Mouse (Mus musculus) lung, embryonic 15.5 days (tissue): ENCODE measurements around the gene Adam1a. TPM values are rescaled to one million over a fixed set of nuclear protein-coding genes. Genes with fewer than 3 reads are reported as not detected.
A peak's percentile ranks its signal among the peaks of the same experiment; 100 is the strongest.

Experiments
- ATAC-seq: fragments of 200-750 bp; cut with Nextera tagmentation; 2 replicates; pipeline ENCODE4 v1.8.0; 2017; ENCODE audit warnings: moderate number of reproducible peaks, borderline replicate concordance; ENCODE audit not compliant: low FRiP score, low TSS enrichment; ENCODE audit errors: extremely low read depth
- H3K27ac ChIP-seq: fragments of 300-500 bp; sonication (generic); 2 replicates; pipeline ENCODE4 v1.5.1; 2015; ENCODE audit warnings: moderate library complexity, mild to moderate bottlenecking, inconsistent platforms
- H3K27me3 ChIP-seq: fragments of 300-500 bp; sonication (generic); 2 replicates; pipeline ENCODE4 v1.6.1; 2015; ENCODE audit warnings: inconsistent platforms
- H3K36me3 ChIP-seq: fragments of 300-500 bp; sonication (generic); 2 replicates; pipeline ENCODE4 v1.6.1; 2015; ENCODE audit warnings: inconsistent platforms
- H3K4me1 ChIP-seq: fragments of 300-500 bp; sonication (generic); 2 replicates; pipeline ENCODE4 v1.6.1; 2015; ENCODE audit warnings: inconsistent platforms
- H3K4me2 ChIP-seq: fragments of 300-500 bp; sonication (generic); 2 replicates; pipeline ENCODE4 v1.6.1; 2015; ENCODE audit warnings: inconsistent platforms, mild to moderate bottlenecking, moderate library complexity
- H3K4me3 ChIP-seq: fragments of 300-500 bp; sonication (generic); 2 replicates; pipeline ENCODE4 v1.5.1; 2015; ENCODE audit warnings: mild to moderate bottlenecking, inconsistent platforms
- H3K9ac ChIP-seq: fragments of 300-500 bp; sonication (generic); 2 replicates; pipeline ENCODE4 v1.6.1; 2015; ENCODE audit warnings: inconsistent platforms
- H3K9me3 ChIP-seq: fragments of 300-500 bp; sonication (generic); 2 replicates; pipeline ENCODE4 v1.6.1; 2016; ENCODE audit warnings: inconsistent platforms
- WGBS: fragments of 180-500 bp; shearing (Covaris S2); methylation state at CpG from one replicate; pipeline ENCODE4 v1.1.7; 2015; 5-methylcytosine and 5-hydroxymethylcytosine counted together
- polyA plus RNA-seq: library from polyadenylated mRNA; unstranded; fragments of >200 nt; fragmentation: Nextera tagmentation; extraction: Ambion mirVana; gene quantifications from 2 replicates; pipeline ENCODE4 v1.2.1, GENCODE M21; 2015

Gene Adam1a
- polyA plus RNA-seq, 1 experiment from 2014 or later, result 1.5 TPM

DNA sequence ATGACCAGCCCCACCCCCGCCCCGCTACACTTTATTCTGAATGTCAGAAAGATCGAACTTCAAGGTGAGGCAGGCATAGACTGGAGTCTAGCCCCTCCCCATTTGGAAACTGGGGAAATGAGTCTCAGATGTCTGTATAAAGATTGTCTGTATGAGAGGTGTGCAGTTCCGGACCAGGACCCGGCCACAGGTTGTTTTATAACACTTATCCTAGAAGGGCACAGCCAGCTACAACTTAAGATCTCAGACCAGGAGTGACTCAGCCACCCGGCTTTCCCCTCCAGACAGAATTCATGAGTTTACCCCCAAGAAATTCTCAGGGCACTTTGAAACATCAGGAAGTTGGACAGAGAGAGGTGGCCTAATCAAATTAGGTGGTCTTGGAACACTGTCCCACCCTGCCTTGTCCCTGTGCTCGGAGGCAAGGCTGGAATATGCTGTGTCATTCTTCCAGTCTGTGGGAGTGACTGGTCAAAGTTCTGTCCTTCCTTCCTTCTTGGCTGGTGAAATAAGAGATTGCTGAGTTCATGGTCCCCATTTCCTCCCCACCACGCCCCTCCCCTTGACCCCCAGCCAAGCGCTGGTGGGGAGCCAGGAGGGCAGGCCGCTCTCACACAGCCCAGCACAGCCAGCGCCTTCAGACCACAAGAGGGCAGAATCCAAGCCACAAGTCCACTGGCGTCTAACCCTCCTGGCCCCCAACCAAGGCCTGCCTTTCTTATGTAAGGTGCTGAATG, 38.7 kb upstream of the Adam1a start:
- 46% methylated on average over 12 of the region's 12 CpGs for WGBS

DNA sequence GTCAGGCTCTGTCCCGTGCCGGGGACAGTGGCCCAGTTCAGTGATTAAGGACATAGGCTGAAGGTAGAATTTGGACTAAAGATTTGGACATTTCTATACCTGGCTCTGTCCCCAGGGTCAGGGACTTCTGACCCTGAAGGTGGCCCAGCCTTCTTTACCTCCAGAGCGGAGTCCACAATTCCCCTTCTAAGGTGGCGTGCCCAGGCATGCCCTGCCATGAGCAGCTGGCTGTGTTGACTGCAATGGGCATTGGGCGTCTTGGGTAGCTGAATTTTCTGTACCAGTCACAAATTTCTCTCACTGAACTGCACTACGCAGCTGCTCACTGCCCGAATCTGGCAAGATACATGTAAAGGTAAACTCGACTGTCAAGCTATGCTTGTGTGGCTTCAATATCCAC, 36.7 kb upstream of the Adam1a start:
- ATAC-seq, result no peak

More for the DNA sequence above, 38.7 kb upstream of the Adam1a start:
- peak; percentile 85 for ATAC-seq
- peak overlapping the region; percentile 57 for H3K27ac ChIP-seq
- H3K36me3 ChIP-seq, result peaks cover 15% of the 10 kb centered on the region
- H3K4me3 ChIP-seq, result no peak overlapping the region
- peak overlapping the region; percentile 23; the same call in 1 of the 2 replicates for H3K4me2 ChIP-seq
- no peaks in the 10 kb centered on the region for H3K9me3 ChIP-seq
- peaks cover 50% of the 10 kb centered on the region for H3K4me1 ChIP-seq
- no peaks in the 10 kb centered on the region for H3K27me3 ChIP-seq
- no peak overlapping the region for H3K9ac ChIP-seq

DNA sequence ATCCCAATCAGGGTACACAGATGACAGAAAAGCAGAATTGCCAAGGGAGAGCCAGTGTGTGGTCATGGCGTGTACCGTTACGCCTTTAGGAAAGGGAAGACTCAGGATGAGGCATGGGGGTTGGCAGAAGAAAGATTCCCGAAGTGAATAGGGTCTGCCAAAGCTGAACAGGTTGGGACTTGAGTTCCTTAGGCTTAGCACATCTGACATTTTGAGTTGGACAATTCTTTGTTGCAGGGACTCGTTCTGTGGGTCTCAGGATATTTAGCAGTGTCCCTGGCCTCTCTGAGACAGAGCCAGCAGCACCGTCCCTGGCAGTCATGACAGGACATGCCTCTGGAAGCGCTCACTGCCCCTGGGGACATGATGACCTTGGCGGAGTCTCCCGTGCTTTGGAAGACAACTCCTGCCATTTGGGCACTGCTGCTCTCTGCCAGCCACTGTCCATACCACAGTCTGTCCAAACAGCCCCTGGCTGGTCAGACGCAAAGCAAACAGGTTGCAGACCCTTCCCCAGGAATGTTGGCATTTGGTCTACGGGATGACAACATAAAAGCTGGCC, 31.7 kb upstream of the Adam1a start:
- H3K27ac ChIP-seq, result no peak overlapping the region
- no peak for ATAC-seq
- no peaks in the 10 kb centered on the region for H3K27me3 ChIP-seq
- H3K36me3 ChIP-seq, result peaks cover 59% of the 10 kb centered on the region
- no peak overlapping the region for H3K9ac ChIP-seq
- H3K4me3 ChIP-seq, result no peak overlapping the region
- H3K4me2 ChIP-seq, result no peak overlapping the region
- H3K9me3 ChIP-seq, result no peaks in the 10 kb centered on the region
- 81% methylated on average over 11 of the region's 11 CpGs for whole genome bisulfite sequencing
- H3K4me1 ChIP-seq, result no peaks in the 10 kb centered on the region

More for the DNA sequence above, 36.7 kb upstream of the Adam1a start:
- Histone ChIP-seq H3K9me3 (no peaks in the 10 kb centered on the region), H3K4me2 (no peak overlapping the region), H3K36me3 (peaks cover 32% of the 10 kb centered on the region), H3K27me3 (no peaks in the 10 kb centered on the region), H3K4me1 (peaks cover 34% of the 10 kb centered on the region), H3K4me3 (no peak overlapping the region), H3K9ac (no peak overlapping the region), H3K27ac (no peak overlapping the region)
- 86% methylated on average over 8 of the region's 8 CpGs for WGBS

DNA sequence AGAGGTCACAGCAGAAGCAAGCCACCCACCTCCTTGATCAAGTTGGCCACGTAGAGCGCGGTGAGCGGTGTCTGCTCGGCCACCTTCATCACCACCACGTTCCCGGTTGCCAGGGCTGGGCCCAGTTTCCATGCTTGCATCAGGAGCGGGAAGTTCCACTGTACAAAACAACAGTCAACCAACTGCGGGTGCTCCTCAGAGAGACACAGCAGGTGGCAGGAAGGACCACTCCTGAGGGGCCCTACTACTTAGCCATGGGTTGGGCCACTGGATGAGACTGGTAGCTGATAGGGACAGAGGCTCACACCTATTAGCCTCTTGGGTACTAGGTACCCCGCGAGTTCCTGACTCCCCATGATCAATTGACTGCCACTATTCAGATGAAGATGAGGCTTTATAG, 30.6 kb upstream of the Adam1a start:
- no peaks in the 10 kb centered on the region for H3K27me3 ChIP-seq
- no peak overlapping the region for H3K9ac ChIP-seq
- H3K4me2 ChIP-seq, result no peak overlapping the region
- no peaks in the 10 kb centered on the region for H3K9me3 ChIP-seq
- H3K36me3 ChIP-seq, result peaks cover 60% of the 10 kb centered on the region
- H3K4me3 ChIP-seq, result no peak overlapping the region
- ATAC-seq, result no peak
- no peak overlapping the region for H3K27ac ChIP-seq
- 95% methylated on average over 11 of the region's 11 CpGs for WGBS
- peaks cover 9% of the 10 kb centered on the region for H3K4me1 ChIP-seq

DNA sequence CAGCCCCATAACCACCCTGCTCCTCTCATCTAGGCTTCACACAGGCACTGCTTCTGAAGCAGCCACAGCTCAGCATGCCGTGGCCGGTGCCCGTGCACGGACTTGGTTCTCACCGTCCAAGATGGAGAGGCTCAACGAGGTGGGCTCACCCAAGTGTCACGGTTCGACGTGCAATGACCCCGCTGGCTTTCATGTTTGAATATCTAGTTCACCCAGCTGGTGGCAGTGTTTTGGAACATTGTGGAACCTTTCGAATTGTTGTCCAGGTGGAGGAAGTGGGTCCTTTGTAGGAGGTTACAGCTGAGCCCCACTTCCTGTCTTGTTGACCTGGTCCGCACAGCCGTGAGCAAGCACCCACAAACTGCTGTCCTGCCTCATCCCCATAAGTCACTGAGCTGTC, 28.9 kb upstream of the Adam1a start:
- Histone ChIP-seq H3K4me1 (peaks cover 18% of the 10 kb centered on the region), H3K4me3 (no peak overlapping the region), H3K36me3 (peaks cover 50% of the 10 kb centered on the region), H3K27me3 (no peaks in the 10 kb centered on the region), H3K9ac (no peak overlapping the region), H3K4me2 (no peak overlapping the region), H3K27ac (no peak overlapping the region), H3K9me3 (no peaks in the 10 kb centered on the region)
- no peak for ATAC-seq
- 83% methylated on average over 13 of the region's 13 CpGs for WGBS

DNA sequence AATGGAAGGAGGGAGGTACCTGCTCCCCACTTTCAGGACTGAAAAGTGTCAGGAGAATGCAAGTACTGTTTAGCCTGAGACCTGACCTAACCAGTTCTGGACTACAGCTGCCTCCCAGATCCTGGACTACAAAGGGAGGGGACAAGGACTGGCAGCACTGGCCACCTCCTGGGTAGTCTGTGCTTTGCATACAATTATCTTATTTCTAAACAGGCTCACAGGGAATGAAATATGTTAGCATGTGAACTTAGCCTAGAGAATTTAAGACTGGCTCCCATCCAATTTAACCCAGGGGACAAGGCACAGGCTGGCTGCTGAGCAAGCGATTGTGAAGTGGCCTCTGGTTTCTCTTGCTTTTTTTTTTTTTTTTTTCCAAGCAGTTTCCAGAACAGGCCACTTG, 25.5 kb upstream of the Adam1a start:
- ATAC-seq, result 0 out of 2 replicates have a peak, but pooled peaks have one; percentile 41
- H3K36me3 ChIP-seq, result peaks cover 31% of the 10 kb centered on the region
- no peak overlapping the region for H3K9ac ChIP-seq
- H3K4me1 ChIP-seq, result peaks cover 18% of the 10 kb centered on the region
- no peaks in the 10 kb centered on the region for H3K27me3 ChIP-seq
- no peak overlapping the region for H3K4me3 ChIP-seq
- H3K27ac ChIP-seq, result peak overlapping the region; percentile 81
- H3K9me3 ChIP-seq, result no peaks in the 10 kb centered on the region
- WGBS, result 21% methylated on average over 1 of the region's 1 CpGs
- peak overlapping the region; percentile 17; the same call in 1 of the 2 replicates for H3K4me2 ChIP-seq

DNA sequence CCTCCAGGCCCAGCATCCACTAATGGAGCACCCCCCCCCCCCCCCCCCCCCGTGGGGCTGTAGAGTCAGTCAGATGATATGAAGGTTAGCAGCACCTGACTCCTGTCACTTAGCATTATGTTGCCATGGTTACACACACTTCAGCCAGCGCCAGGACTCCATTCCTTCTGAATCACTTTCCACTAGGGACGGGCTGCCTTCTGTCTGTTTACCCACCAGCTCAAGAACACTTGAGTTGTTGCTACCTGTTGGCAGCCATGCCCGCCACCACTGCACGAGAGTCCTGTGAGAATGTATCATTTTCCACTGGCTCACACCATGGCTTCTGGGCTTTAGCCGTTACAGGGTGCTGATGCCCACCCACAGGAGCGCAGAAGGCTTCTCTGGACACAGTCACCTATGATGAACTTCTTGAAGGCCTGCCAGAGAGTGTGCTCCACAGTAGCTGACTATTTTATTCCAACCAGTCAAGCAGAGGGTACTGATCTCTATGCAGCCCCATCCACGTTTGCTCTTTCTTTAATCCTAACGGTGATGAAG, 24.7 kb upstream of the Adam1a start:
- Histone ChIP-seq H3K27me3 (no peaks in the 10 kb centered on the region), H3K9me3 (no peaks in the 10 kb centered on the region), H3K9ac (no peak overlapping the region), H3K4me1 (peaks cover 18% of the 10 kb centered on the region), H3K36me3 (peaks cover 23% of the 10 kb centered on the region), H3K27ac (peak overlapping the region; percentile 81), H3K4me2 (peak overlapping the region; percentile 17), H3K4me3 (no peak overlapping the region)
- 44% methylated on average over 9 of the region's 9 CpGs for WGBS
- peak; percentile 60; the same call in 1 of the 2 replicates for ATAC-seq

DNA sequence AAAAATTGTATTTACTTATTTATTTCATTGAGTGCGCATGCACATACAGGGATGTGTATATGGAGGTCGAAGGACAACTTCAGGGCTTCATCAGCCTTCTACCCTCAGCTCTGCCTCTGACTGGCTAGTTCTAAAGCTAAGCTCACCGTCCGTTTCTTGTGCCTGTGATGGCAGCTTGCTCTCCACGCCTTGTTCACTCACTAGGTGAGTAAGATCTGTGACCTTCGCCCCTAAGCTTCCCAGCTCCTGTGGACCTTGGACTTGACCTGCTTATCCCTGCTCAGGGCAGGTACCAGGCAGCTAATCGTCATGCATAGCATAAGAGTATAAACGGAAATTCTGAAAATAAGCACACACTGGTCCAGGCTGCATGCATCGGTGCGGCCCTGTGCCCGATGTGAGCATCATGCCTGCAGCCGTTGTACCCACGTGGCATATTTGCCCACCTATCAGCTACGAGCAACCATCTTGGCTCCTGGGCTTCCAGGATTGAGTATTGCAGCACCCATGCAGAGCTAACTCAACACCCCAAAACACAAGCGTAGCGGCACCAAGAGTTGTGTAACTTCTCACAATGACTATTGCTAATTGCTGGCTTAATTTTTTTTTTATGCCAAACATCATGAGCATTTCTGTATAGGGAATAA, 20.9 kb upstream of the Adam1a start:
- no peak for ATAC-seq
- Histone ChIP-seq H3K9me3 (no peaks in the 10 kb centered on the region), H3K27me3 (no peaks in the 10 kb centered on the region), H3K36me3 (peaks cover 10% of the 10 kb centered on the region; the same call in 1 of the 2 replicates), H3K4me3 (no peak overlapping the region), H3K9ac (no peak overlapping the region), H3K4me2 (no peak overlapping the region), H3K27ac (no peak overlapping the region), H3K4me1 (peaks cover 18% of the 10 kb centered on the region)
- WGBS, result 83% methylated on average over 16 of the region's 16 CpGs

DNA sequence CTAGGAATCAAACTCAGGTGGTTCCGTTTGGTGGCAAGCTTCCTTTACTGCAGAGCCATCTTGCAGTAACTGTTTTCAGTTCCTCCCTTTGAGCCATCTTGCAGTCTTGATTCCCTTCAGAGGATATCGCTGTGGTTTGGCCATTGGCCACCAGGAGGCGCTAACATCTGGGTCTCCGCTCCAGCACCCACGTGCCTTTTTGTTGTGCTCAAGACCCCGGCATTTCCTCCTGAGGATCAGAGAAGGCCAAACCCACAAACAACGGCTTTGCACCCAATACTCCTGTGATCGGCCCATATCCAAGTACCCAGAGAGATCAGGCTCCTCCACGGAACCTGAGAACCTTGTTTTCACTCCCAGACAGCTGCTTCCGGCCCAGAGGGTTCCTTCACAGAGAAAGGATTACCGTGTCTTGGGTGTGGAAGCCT, 19.2 kb upstream of the Adam1a start:
- Histone ChIP-seq H3K4me2 (peak overlapping the region; percentile 56), H3K27me3 (no peaks in the 10 kb centered on the region), H3K4me1 (peaks cover 6% of the 10 kb centered on the region; the same call in 1 of the 2 replicates), H3K9me3 (no peaks in the 10 kb centered on the region), H3K4me3 (peak overlapping the region; percentile 25), H3K36me3 (peaks cover 6% of the 10 kb centered on the region; the same call in 1 of the 2 replicates), H3K9ac (peak overlapping the region; percentile 34), H3K27ac (no peak overlapping the region)
- 5% methylated on average over 11 of the region's 11 CpGs for WGBS
- ATAC-seq, result no peak; the same call in 1 of the 2 replicates

DNA sequence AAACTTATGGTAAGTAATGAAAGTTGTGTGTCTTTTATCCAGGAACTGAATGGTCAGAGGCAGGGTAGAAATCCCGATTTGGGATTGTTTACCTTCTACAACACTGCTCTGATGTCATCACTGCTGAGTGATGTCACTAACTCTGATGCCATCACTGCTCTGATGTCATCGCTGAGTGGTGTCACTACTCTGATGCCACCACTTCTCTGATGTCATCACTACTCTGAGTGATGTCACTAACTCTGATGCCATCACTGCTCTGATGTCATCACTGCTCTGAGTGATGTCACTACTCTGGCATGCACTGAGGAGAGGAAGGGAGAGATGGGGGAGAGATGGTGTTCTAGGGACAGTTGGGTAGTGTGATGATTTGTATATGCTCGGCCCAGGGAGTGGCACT, 17.2 kb upstream of the Adam1a start:
- H3K4me1 ChIP-seq, result peaks cover 6% of the 10 kb centered on the region; the same call in 1 of the 2 replicates
- no peaks in the 10 kb centered on the region for H3K9me3 ChIP-seq
- no peaks in the 10 kb centered on the region for H3K27me3 ChIP-seq
- H3K27ac ChIP-seq, result no peak overlapping the region
- no peaks in the 10 kb centered on the region for H3K36me3 ChIP-seq
- WGBS, result 79% methylated on average over 3 of the region's 3 CpGs
- ATAC-seq, result no peak
- H3K9ac ChIP-seq, result no peak overlapping the region
- no peak overlapping the region for H3K4me2 ChIP-seq
- no peak overlapping the region for H3K4me3 ChIP-seq

DNA sequence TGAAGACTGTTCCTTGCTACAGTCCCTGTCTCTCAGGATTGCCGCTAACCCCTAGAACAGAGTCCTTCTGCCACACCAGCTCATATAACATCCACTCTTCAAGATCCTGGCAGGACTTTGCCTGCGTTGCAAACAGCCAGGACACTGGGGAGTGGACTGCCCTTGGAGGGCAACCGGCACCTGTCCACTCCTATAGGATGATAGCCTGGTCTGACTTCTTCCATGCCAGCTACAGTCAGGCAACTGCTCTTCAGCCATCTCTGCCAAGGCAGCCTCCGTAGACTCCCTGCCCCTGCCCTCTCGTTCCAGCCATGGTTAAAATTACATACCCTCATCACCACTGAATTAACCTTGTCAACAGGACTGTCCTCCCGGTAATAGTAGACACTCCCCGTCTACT, 3.9 kb upstream of the Adam1a start:
- no peak overlapping the region for H3K4me3 ChIP-seq
- no peak overlapping the region for H3K9ac ChIP-seq
- no peak overlapping the region for H3K4me2 ChIP-seq
- H3K9me3 ChIP-seq, result no peaks in the 10 kb centered on the region
- no peaks in the 10 kb centered on the region for H3K36me3 ChIP-seq
- no peak overlapping the region for H3K27ac ChIP-seq
- ATAC-seq, result no peak
- WGBS, result 85% methylated on average over 7 of the region's 7 CpGs
- H3K27me3 ChIP-seq, result no peaks in the 10 kb centered on the region
- peaks cover 13% of the 10 kb centered on the region for H3K4me1 ChIP-seq

DNA sequence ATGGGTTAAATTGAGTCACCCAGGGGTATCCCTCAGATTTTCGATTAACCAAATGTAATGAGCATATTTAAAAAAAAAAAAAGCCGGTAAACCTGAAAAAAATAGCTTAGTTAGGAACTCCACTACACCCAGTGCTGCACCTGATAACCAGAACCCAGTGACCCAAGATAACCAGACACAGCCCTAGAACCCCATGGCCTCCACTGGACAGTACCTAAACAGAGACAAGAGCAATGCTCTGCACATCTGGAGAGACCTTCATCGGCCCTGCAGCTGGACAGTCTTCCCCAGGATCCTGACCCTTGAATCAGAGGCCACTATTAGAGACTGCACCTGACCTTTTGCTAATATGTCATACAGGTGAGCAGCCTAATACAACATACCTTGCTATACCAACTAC, 1.8 kb upstream of the Adam1a start:
- no peaks in the 10 kb centered on the region for H3K9me3 ChIP-seq
- no peak overlapping the region for H3K9ac ChIP-seq
- no peak overlapping the region for H3K27ac ChIP-seq
- no peaks in the 10 kb centered on the region for H3K36me3 ChIP-seq
- H3K27me3 ChIP-seq, result no peaks in the 10 kb centered on the region
- no peak overlapping the region for H3K4me3 ChIP-seq
- WGBS, result 90% methylated on average over 3 of the region's 3 CpGs
- H3K4me2 ChIP-seq, result no peak overlapping the region
- no peak for ATAC-seq
- H3K4me1 ChIP-seq, result peaks cover 19% of the 10 kb centered on the region
